ENCODE assay signal across 8 mouse cellular contexts in genomic region chr15:97825941-97826587, GRCm38 (mm10). TPM values are rescaled to one million over a fixed set of nuclear protein-coding genes. Genes with fewer than 3 reads are reported as not detected.
DNase-seq lines count a peak whose midpoint lies in the region; ATAC-seq and TF ChIP-seq lines count a peak whose summit lies in the region.

No protein-coding gene starts in this region.

- no peak overlapping the region for H3K9ac ChIP-seq in forebrain, postnatal 0 days
- no peak overlapping the region for H3K9ac ChIP-seq in neural tube, embryonic 11.5 days (ENCODE audit: low read length)
- peak overlapping the region; percentile 69 for H3K9ac ChIP-seq in liver, embryonic 11.5 days (ENCODE audit: low read depth, low read length)
- H3K9ac ChIP-seq in stomach, embryonic 14.5 days (replicated peaks; ENCODE audit: low read depth, low read length), result peak overlapping the region; percentile 26; the same call in 1 of the 2 replicates

- WGBS in forebrain, embryonic 10.5 days, result 50% methylated on average over 12 of the region's 12 CpGs
- WGBS in forebrain, postnatal 0 days, result 55% methylated on average over 12 of the region's 12 CpGs
- WGBS in neural tube, embryonic 11.5 days, result 55% methylated on average over 12 of the region's 12 CpGs
- 28% methylated on average over 12 of the region's 12 CpGs for WGBS in liver, embryonic 11.5 days
- 53% methylated on average over 12 of the region's 12 CpGs for WGBS in stomach, embryonic 14.5 days

- DNase-seq in forebrain, embryonic 10.5 days (ENCODE audit: extremely low spot score, low spot score), result no peak
- DNase-seq in forebrain, postnatal 0 days, result no peak
- no peak for DNase-seq in neural tube, embryonic 11.5 days (ENCODE audit: low spot score)
- DNase-seq in neural tube, embryonic 10.5 days (ENCODE audit: extremely low spot score, low spot score), result no peak
- DNase-seq in liver, embryonic 11.5 days (ENCODE audit: low spot score), result no peak
- no peak for DNase-seq in embryo, embryonic 10 days (ENCODE audit: low spot score)
- no peak for DNase-seq in kidney, postnatal 4 days

- peaks cover 95% of the 10 kb centered on the region for H3K4me1 ChIP-seq in forebrain, embryonic 10.5 days
- H3K4me1 ChIP-seq in forebrain, postnatal 0 days (ENCODE audit: insufficient read depth), result peaks cover 51% of the 10 kb centered on the region
- H3K4me1 ChIP-seq in neural tube, embryonic 11.5 days (ENCODE audit: control insufficient read depth, insufficient read depth, low read length), result peaks cover 45% of the 10 kb centered on the region
- H3K4me1 ChIP-seq in liver, embryonic 11.5 days (replicated peaks; ENCODE audit: control insufficient read depth, insufficient read depth, low read length), result peaks cover 80% of the 10 kb centered on the region
- H3K4me1 ChIP-seq in stomach, embryonic 14.5 days (ENCODE audit: control insufficient read depth, insufficient read depth, low read length), result peaks cover 79% of the 10 kb centered on the region

- H3K36me3 ChIP-seq in forebrain, embryonic 10.5 days (replicated peaks), result peaks cover 13% of the 10 kb centered on the region
- H3K36me3 ChIP-seq in forebrain, postnatal 0 days (ENCODE audit: insufficient read depth), result no peaks in the 10 kb centered on the region; the same call in 1 of the 2 replicates
- H3K36me3 ChIP-seq in neural tube, embryonic 11.5 days (ENCODE audit: control insufficient read depth, insufficient read depth, low read length), result peaks cover 3% of the 10 kb centered on the region; the same call in 1 of the 2 replicates
- H3K36me3 ChIP-seq in liver, embryonic 11.5 days (ENCODE audit: control insufficient read depth, insufficient read depth, low read length), result no peaks in the 10 kb centered on the region
- no peaks in the 10 kb centered on the region for H3K36me3 ChIP-seq in stomach, embryonic 14.5 days (ENCODE audit: control insufficient read depth, insufficient read depth, low read length)

- H3K27ac ChIP-seq in forebrain, embryonic 10.5 days, result peak overlapping the region; percentile 71; the same call in 1 of the 2 replicates
- H3K27ac ChIP-seq in forebrain, postnatal 0 days (ENCODE audit: low read depth, low read length), result no peak overlapping the region
- no peak overlapping the region for H3K27ac ChIP-seq in neural tube, embryonic 11.5 days (ENCODE audit: low read depth, low read length)
- peak overlapping the region; percentile 88 for H3K27ac ChIP-seq in liver, embryonic 11.5 days (ENCODE audit: low read depth, low read length)
- peak overlapping the region; percentile 90; the same call in 1 of the 2 replicates for H3K27ac ChIP-seq in stomach, embryonic 14.5 days (ENCODE audit: low read length)

- no peaks in the 10 kb centered on the region for H3K9me3 ChIP-seq in forebrain, embryonic 10.5 days
- H3K9me3 ChIP-seq in forebrain, postnatal 0 days (ENCODE audit: low read length), result no peaks in the 10 kb centered on the region
- no peaks in the 10 kb centered on the region for H3K9me3 ChIP-seq in neural tube, embryonic 11.5 days (ENCODE audit: control insufficient read depth, low read length)
- H3K9me3 ChIP-seq in liver, embryonic 11.5 days (ENCODE audit: control insufficient read depth, low read length), result no peaks in the 10 kb centered on the region
- no peaks in the 10 kb centered on the region for H3K9me3 ChIP-seq in stomach, embryonic 14.5 days (ENCODE audit: control insufficient read depth, low read depth, low read length)

- peaks cover 42% of the 10 kb centered on the region for H3K27me3 ChIP-seq in forebrain, embryonic 10.5 days (ENCODE audit: poor library complexity, severe bottlenecking)
- no peaks in the 10 kb centered on the region for H3K27me3 ChIP-seq in forebrain, postnatal 0 days (ENCODE audit: insufficient read depth, low read length)
- no peaks in the 10 kb centered on the region for H3K27me3 ChIP-seq in neural tube, embryonic 11.5 days (ENCODE audit: control insufficient read depth, insufficient read depth, low read length)
- H3K27me3 ChIP-seq in liver, embryonic 11.5 days (replicated peaks; ENCODE audit: control insufficient read depth, insufficient read depth, low read length), result no peaks in the 10 kb centered on the region
- no peaks in the 10 kb centered on the region for H3K27me3 ChIP-seq in stomach, embryonic 14.5 days (ENCODE audit: control insufficient read depth, insufficient read depth, low read length)

- no peak for ATAC-seq in forebrain, postnatal 0 days
- ATAC-seq in neural tube, embryonic 11.5 days (ENCODE audit: insufficient read depth, low FRiP score, low TSS enrichment), result no peak
- peak; percentile 31; the same call in 1 of the 2 replicates for ATAC-seq in liver, embryonic 11.5 days (replicated peaks; ENCODE audit: low FRiP score)
- ATAC-seq in stomach, embryonic 14.5 days (ENCODE audit: insufficient number of reproducible peaks, insufficient read depth, low FRiP score, low read depth), result no peak

- TF ChIP-seq CTCF in forebrain, postnatal 0 days (IDR thresholded peaks at IDR 0.05; ENCODE audit: low read depth), result no peak

- H3K4me3 ChIP-seq in forebrain, embryonic 10.5 days, result peak overlapping the region; percentile 33; the same call in 1 of the 2 replicates
- H3K4me3 ChIP-seq in forebrain, postnatal 0 days (ENCODE audit: low read depth, low read length), result no peak overlapping the region
- H3K4me3 ChIP-seq in neural tube, embryonic 11.5 days (ENCODE audit: low read depth, low read length), result no peak overlapping the region
- H3K4me3 ChIP-seq in liver, embryonic 11.5 days (ENCODE audit: low read depth, low read length), result peak overlapping the region; percentile 50
- H3K4me3 ChIP-seq in stomach, embryonic 14.5 days (ENCODE audit: low read depth, low read length), result no peak overlapping the region

- no peak overlapping the region; the same call in 1 of the 2 replicates for H3K4me2 ChIP-seq in forebrain, postnatal 0 days (ENCODE audit: low read depth)
- peak overlapping the region; percentile 15; the same call in 1 of the 2 replicates for H3K4me2 ChIP-seq in neural tube, embryonic 11.5 days (ENCODE audit: low read depth)
- H3K4me2 ChIP-seq in liver, embryonic 11.5 days, result peak overlapping the region; percentile 89
- H3K4me2 ChIP-seq in stomach, embryonic 14.5 days (replicated peaks; ENCODE audit: low read depth, low read length), result peak overlapping the region; percentile 72

RNA-seq across cellular contexts. Expression of gene Hdac7, which starts 18.2 kb away (rescaled TPM):
- polyA plus RNA-seq in forebrain, embryonic 10.5 days (2016; fragmentation: Nextera tagmentation; extraction: Ambion mirVana), result 21.6 and 25.3 TPM in 2 replicates
- total RNA-seq in forebrain, postnatal 0 days (2014; rRNA removed), result 20.7 and 29.4 TPM in 2 replicates
- polyA plus RNA-seq in forebrain, postnatal 0 days (2015; fragmentation: Nextera tagmentation; extraction: Ambion mirVana), result 16.2 and 21.6 TPM in 2 replicates
- 21.0 and 23.2 TPM in 2 replicates for polyA plus RNA-seq in neural tube, embryonic 11.5 days (2014; fragmentation: Nextera tagmentation; extraction: Ambion mirVana)
- polyA plus RNA-seq in liver, embryonic 11.5 days (2014; fragmentation: Nextera tagmentation; extraction: Ambion mirVana), result 28.1 and 33.5 TPM in 2 replicates
- polyA plus RNA-seq in stomach, embryonic 14.5 days (2014; fragmentation: Nextera tagmentation; extraction: Ambion mirVana), result 32.4 and 33.0 TPM in 2 replicates

RNA-seq across cellular contexts. Expression of gene Slc48a1, which starts 47.7 kb away (rescaled TPM):
- polyA plus RNA-seq in forebrain, embryonic 10.5 days (2016; fragmentation: Nextera tagmentation; extraction: Ambion mirVana), result 28.7 and 32.2 TPM in 2 replicates
- 40.2 and 56.4 TPM in 2 replicates for total RNA-seq in forebrain, postnatal 0 days (2014; rRNA removed)
- polyA plus RNA-seq in forebrain, postnatal 0 days (2015; fragmentation: Nextera tagmentation; extraction: Ambion mirVana), result 123 and 135 TPM in 2 replicates
- polyA plus RNA-seq in neural tube, embryonic 11.5 days (2014; fragmentation: Nextera tagmentation; extraction: Ambion mirVana), result 29.2 and 29.3 TPM in 2 replicates
- 55.0 and 62.1 TPM in 2 replicates for polyA plus RNA-seq in liver, embryonic 11.5 days (2014; fragmentation: Nextera tagmentation; extraction: Ambion mirVana)
- 23.5 and 24.0 TPM in 2 replicates for polyA plus RNA-seq in stomach, embryonic 14.5 days (2014; fragmentation: Nextera tagmentation; extraction: Ambion mirVana)

RNA-seq across cellular contexts. Expression of gene Rapgef3, which starts 58.3 kb away (rescaled TPM):
- 5.4 and 6.3 TPM in 2 replicates for polyA plus RNA-seq in forebrain, embryonic 10.5 days (2016; fragmentation: Nextera tagmentation; extraction: Ambion mirVana)
- total RNA-seq in forebrain, postnatal 0 days (2014; rRNA removed), result 16.6 and 22.0 TPM in 2 replicates
- polyA plus RNA-seq in forebrain, postnatal 0 days (2015; fragmentation: Nextera tagmentation; extraction: Ambion mirVana), result 6.5 and 8.7 TPM in 2 replicates
- polyA plus RNA-seq in neural tube, embryonic 11.5 days (2014; fragmentation: Nextera tagmentation; extraction: Ambion mirVana), result 3.5 and 6.0 TPM in 2 replicates
- 4.1 and 4.5 TPM in 2 replicates for polyA plus RNA-seq in liver, embryonic 11.5 days (2014; fragmentation: Nextera tagmentation; extraction: Ambion mirVana)
- polyA plus RNA-seq in stomach, embryonic 14.5 days (2014; fragmentation: Nextera tagmentation; extraction: Ambion mirVana), result 6.1 and 7.5 TPM in 2 replicates

Comparison
In these comparisons a context has a peak if more than half of its experiments do, and no peak if none do; other contexts are left out.
1. H3K27ac ChIP-seq: peak in forebrain, embryonic 10.5 days (single experiment), liver, embryonic 11.5 days (single experiment) and stomach, embryonic 14.5 days (single experiment); none in forebrain, postnatal 0 days (single experiment) and neural tube, embryonic 11.5 days (single experiment).
2. H3K4me3 ChIP-seq: peak in forebrain, embryonic 10.5 days (single experiment) and liver, embryonic 11.5 days (single experiment); none in forebrain, postnatal 0 days (single experiment), neural tube, embryonic 11.5 days (single experiment) and stomach, embryonic 14.5 days (single experiment).
3. H3K9ac ChIP-seq: peak in liver, embryonic 11.5 days (single experiment) and stomach, embryonic 14.5 days (single experiment); none in forebrain, postnatal 0 days (single experiment) and neural tube, embryonic 11.5 days (single experiment).